Mouse (Mus musculus): ENCODE measurements at regions not wholly inside any gene's neighbourhood (a gene's known extent, or its start where the extent isn't known, plus 50 kb on each side); places are given as distances from the start of the nearest gene placed in this dataset.
A peak's percentile ranks its signal among the peaks of the same experiment; 100 is the strongest.

GRCm38 (mm10) chr16:78877941-78878340 lies 52.8 kb upstream of the Chodl start:
- dilution Hi-C loops (cut with MboI; ENCODE audit: extremely low pct_ligation_motif_present, extremely low pct_unique_long_range_greater_than_20kb, low sequenced_read_pairs): no loop called here
- H3K4me2 ChIP-seq (ENCODE audit: insufficient read depth, low read depth, poor library complexity, severe bottlenecking): no peak overlapping the region

DNA sequence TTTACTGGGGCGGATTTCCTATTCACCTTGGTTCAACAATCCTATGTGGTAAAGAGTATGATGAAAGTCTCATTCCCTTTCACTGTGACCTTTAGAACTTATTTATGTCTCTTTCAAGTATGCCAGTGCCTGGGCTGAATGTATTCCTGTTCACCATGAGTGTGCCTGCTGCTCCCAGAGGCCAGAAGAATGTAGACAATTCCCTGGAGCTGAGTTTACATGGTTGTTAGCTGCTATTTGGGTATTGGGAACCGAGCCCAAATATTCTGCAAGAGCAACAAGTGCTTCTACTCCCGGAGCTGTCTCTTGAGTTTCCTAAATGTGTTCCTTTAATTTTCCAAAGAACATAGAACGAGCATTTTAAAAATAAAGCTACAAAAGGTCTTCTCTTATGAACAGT lies 71.7 kb upstream of the Chodl start:
- H3K4me2 ChIP-seq (ENCODE audit: insufficient read depth, low read depth, poor library complexity, severe bottlenecking): no peak overlapping the region
- TF ChIP-seq JUND (conservative IDR thresholded peaks at IDR 0.05; ENCODE audit: low read depth, low read length): no peak
- TF ChIP-seq CTCF (conservative IDR thresholded peaks at IDR 0.05 in 1 of 2, IDR thresholded peaks at IDR 0.05 in 1 of 2; ENCODE audit: low read depth in 2 of 2, low read length in 2 of 2): no peak
- no peak for TF ChIP-seq IRF4 (IDR thresholded peaks at IDR 0.05; ENCODE audit: low read depth, low read length)
- no peak for TF ChIP-seq NRF1 (IDR thresholded peaks at IDR 0.05; ENCODE audit: low read depth, low read length)
- no peak for TF ChIP-seq KAT2A (IDR thresholded peaks at IDR 0.05; ENCODE audit: insufficient replicate concordance, low read length)
- TF ChIP-seq SIN3A (IDR thresholded peaks at IDR 0.05; ENCODE audit: low read length): no peak
- no peak for TF ChIP-seq ZMIZ1 (IDR thresholded peaks at IDR 0.05; ENCODE audit: low read depth, low read length)
- dilution Hi-C loops (cut with MboI; ENCODE audit: extremely low pct_ligation_motif_present, extremely low pct_unique_long_range_greater_than_20kb, low sequenced_read_pairs) (no loop called here), in situ Hi-C loops (cut with MboI; ENCODE audit: low pct_ligation_motif_present, low pct_unique_long_range_greater_than_20kb, low sequenced_read_pairs) (no loop called here)
- H3K9me3 ChIP-seq (replicated peaks; ENCODE audit: low read length): peaks cover 10% of the 10 kb centered on the region
- DNase-seq (ENCODE audit: extremely low read depth): no peak
- H3K27ac ChIP-seq (ENCODE audit: insufficient read depth, low read depth): no peak overlapping the region
- H3K27me3 ChIP-seq (replicated peaks): no peaks in the 10 kb centered on the region
- no peaks in the 10 kb centered on the region for H3K79me2 ChIP-seq (replicated peaks; ENCODE audit: control insufficient read depth, extremely low read depth, insufficient read depth, poor library complexity, severe bottlenecking)
- no peaks in the 10 kb centered on the region for H3K4me1 ChIP-seq (ENCODE audit: control insufficient read depth in 1 of 2, insufficient read depth in 2 of 2)
- H3K4me3 ChIP-seq (replicated peaks in 1 of 3; ENCODE audit: low read depth in 2 of 3, low read length in 2 of 3, poor library complexity in 1 of 3): no peak overlapping the region
- H3K36me3 ChIP-seq (replicated peaks in 1 of 2; ENCODE audit: control insufficient read depth in 1 of 2, insufficient read depth in 1 of 2, low read length in 1 of 2): no peaks in the 10 kb centered on the region
- H3K9ac ChIP-seq (ENCODE audit: insufficient read depth, low read depth): no peak overlapping the region

More at GRCm38 (mm10) chr16:78877941-78878340, 52.8 kb upstream of the Chodl start:
- no peaks in the 10 kb centered on the region for H3K36me3 ChIP-seq (replicated peaks in 1 of 2; ENCODE audit: control insufficient read depth in 1 of 2, insufficient read depth in 1 of 2, low read length in 1 of 2)
- H3K27me3 ChIP-seq (replicated peaks): no peaks in the 10 kb centered on the region
- in situ Hi-C loops (cut with MboI; ENCODE audit: low pct_ligation_motif_present, low pct_unique_long_range_greater_than_20kb, low sequenced_read_pairs): no loop called here
- no peak overlapping the region for H3K27ac ChIP-seq (ENCODE audit: insufficient read depth, low read depth)
- H3K4me1 ChIP-seq (ENCODE audit: control insufficient read depth in 1 of 2, insufficient read depth in 2 of 2): no peaks in the 10 kb centered on the region
- peaks cover 18% of the 10 kb centered on the region for H3K9me3 ChIP-seq (replicated peaks; ENCODE audit: low read length)
- H3K4me3 ChIP-seq (replicated peaks in 1 of 3; ENCODE audit: low read depth in 2 of 3, low read length in 2 of 3, poor library complexity in 1 of 3): no peak overlapping the region
- no peaks in the 10 kb centered on the region for H3K79me2 ChIP-seq (replicated peaks; ENCODE audit: control insufficient read depth, extremely low read depth, insufficient read depth, poor library complexity, severe bottlenecking)
- TF ChIP-seq ZMIZ1 (IDR thresholded peaks at IDR 0.05; ENCODE audit: low read depth, low read length) (no peak), MAX (IDR thresholded peaks at IDR 0.05; ENCODE audit: low read length) (no peak), JUN (IDR thresholded peaks at IDR 0.05; ENCODE audit: insufficient read depth, low read depth, low read length) (no peak), PAX5 (IDR thresholded peaks at IDR 0.05; ENCODE audit: low read length) (no peak), HCFC1 (IDR thresholded peaks at IDR 0.05; ENCODE audit: low read depth, low read length) (no peak), SIN3A (IDR thresholded peaks at IDR 0.05; ENCODE audit: low read length) (no peak), RCOR1 (conservative IDR thresholded peaks at IDR 0.05; ENCODE audit: low read depth, low read length) (no peak), JUND (conservative IDR thresholded peaks at IDR 0.05; ENCODE audit: low read depth, low read length) (no peak), CTCF (conservative IDR thresholded peaks at IDR 0.05 in 1 of 2, IDR thresholded peaks at IDR 0.05 in 1 of 2; ENCODE audit: low read depth in 2 of 2, low read length in 2 of 2) (no peak), ELF1 (IDR thresholded peaks at IDR 0.05; ENCODE audit: low read depth, low read length) (no peak)
- no peak overlapping the region for H3K9ac ChIP-seq (ENCODE audit: insufficient read depth, low read depth)
- peak; percentile 67 for DNase-seq (ENCODE audit: extremely low read depth)

DNA sequence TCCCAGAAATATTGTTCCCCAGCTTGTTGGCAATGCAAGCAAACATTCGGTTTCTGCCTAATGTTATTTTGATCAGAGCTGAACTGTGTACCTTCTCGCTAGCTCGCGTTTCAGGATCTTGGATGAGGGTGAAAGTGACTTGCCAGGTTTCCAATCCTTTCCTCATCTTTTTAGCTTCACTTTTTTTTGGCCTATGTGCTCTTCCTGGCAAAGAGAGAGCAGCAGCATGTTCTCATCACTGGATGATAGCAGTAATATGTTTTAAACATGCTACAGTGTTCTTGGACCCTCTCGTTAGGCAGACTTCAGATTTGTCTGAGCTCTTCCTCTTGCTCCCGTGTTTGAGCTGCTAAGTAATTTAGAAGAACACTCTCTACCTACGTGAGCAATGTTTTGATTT lies 99.8 kb upstream of the Chodl start:
- Histone ChIP-seq H3K27me3 (replicated peaks) (peaks cover 9% of the 10 kb centered on the region), H3K4me2 (ENCODE audit: insufficient read depth, low read depth, poor library complexity, severe bottlenecking) (no peak overlapping the region), H3K9me3 (replicated peaks; ENCODE audit: low read length) (no peaks in the 10 kb centered on the region), H3K9ac (ENCODE audit: insufficient read depth, low read depth) (no peak overlapping the region), H3K4me3 (replicated peaks in 1 of 3; ENCODE audit: low read depth in 2 of 3, low read length in 2 of 3, poor library complexity in 1 of 3) (no peak overlapping the region), H3K36me3 (replicated peaks in 1 of 2; ENCODE audit: control insufficient read depth in 1 of 2, insufficient read depth in 1 of 2, low read length in 1 of 2) (no peaks in the 10 kb centered on the region), H3K4me1 (ENCODE audit: control insufficient read depth in 1 of 2, insufficient read depth in 2 of 2) (no peaks in the 10 kb centered on the region), H3K79me2 (replicated peaks; ENCODE audit: control insufficient read depth, extremely low read depth, insufficient read depth, poor library complexity, severe bottlenecking) (no peaks in the 10 kb centered on the region), H3K27ac (ENCODE audit: insufficient read depth, low read depth) (no peak overlapping the region)
- no peak for DNase-seq (ENCODE audit: extremely low read depth)
- in situ Hi-C loops (cut with MboI; ENCODE audit: low pct_ligation_motif_present, low pct_unique_long_range_greater_than_20kb, low sequenced_read_pairs): no loop called here
- dilution Hi-C loops (cut with MboI; ENCODE audit: extremely low pct_ligation_motif_present, extremely low pct_unique_long_range_greater_than_20kb, low sequenced_read_pairs): no loop called here
- TF ChIP-seq ZNF384 (IDR thresholded peaks at IDR 0.05; ENCODE audit: low read depth, low read length) (no peak), POLR2AphosphoS2 (IDR thresholded peaks at IDR 0.05; ENCODE audit: low read depth, low read length) (no peak), CHD2 (IDR thresholded peaks at IDR 0.05; ENCODE audit: low read length) (no peak), GABPA (IDR thresholded peaks at IDR 0.05; ENCODE audit: insufficient replicate concordance, low read depth, low read length) (no peak), NELFE (IDR thresholded peaks at IDR 0.05; ENCODE audit: low read depth, low read length) (no peak), ELF1 (IDR thresholded peaks at IDR 0.05; ENCODE audit: low read depth, low read length) (no peak), EP300 (IDR thresholded peaks at IDR 0.05; ENCODE audit: low read length) (no peak), HCFC1 (IDR thresholded peaks at IDR 0.05; ENCODE audit: low read depth, low read length) (no peak), BHLHE40 (IDR thresholded peaks at IDR 0.05; ENCODE audit: low read depth, low read length) (no peak), MEF2A (IDR thresholded peaks at IDR 0.05; ENCODE audit: borderline replicate concordance, low read depth, low read length) (no peak), POLR2A (IDR thresholded peaks at IDR 0.05; ENCODE audit: low read depth, low read length) (no peak), TCF12 (IDR thresholded peaks at IDR 0.05; ENCODE audit: low read depth, low read length) (no peak), MAZ (IDR thresholded peaks at IDR 0.05; ENCODE audit: low read depth, low read length) (no peak)

All from CH12.LX (cell line).